Mouse (Mus musculus) small intestine, adult 10 weeks (tissue): ENCODE results near the gene Dhx9. TPM values are rescaled to one million over a fixed set of nuclear protein-coding genes. Genes with fewer than 3 reads are reported as not detected.

Experiments
- polyA plus RNA-seq: library from polyadenylated mRNA; stranded (reverse); fragments of 350-450 nt; fragmentation: Illumina TruSeq; extraction: RNeasy Lipid Tissue Mini Kit (QIAGEN cat#74804); gene quantifications from one replicate; pipeline ENCODE4 v1.2.3, GENCODE M21; 2014; ENCODE audit warnings: low replicate concordance

The Dhx9 gene
- 167 TPM for polyA plus RNA-seq

DNA sequence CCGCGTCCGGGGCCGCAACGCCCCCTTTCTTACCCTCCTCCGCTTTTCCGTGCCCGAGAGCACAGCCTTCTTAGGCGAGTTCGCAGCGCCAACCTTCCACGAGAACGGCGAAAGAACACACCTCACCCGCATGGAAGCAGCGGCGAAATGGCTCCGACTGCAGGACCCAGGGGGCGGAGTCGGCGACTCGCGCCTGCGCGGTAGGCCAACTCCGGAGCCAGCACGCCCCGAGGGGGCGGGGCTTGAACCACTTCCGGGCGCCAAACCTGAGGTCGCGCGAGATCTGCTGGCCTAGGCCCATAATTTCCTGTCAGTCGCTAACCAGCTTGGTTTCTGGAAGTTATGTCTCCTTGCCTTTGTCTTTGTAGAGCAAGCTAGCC, at the start of gene Dhx9:
Gene Dhx9 (minus strand): TSS at position 161 of the 380 bp plus-strand sequence.

GRCm38 (mm10) chr1:153424770-153425584, 62.5 kb downstream of the Dhx9 start, which contains the start of gene Shcbp1l:
Gene Shcbp1l, plus strand, starts transcription at chr1:153425162.

Other genes starting within 250 kb of the Dhx9 start
- gene Lamc1, start 154.9 kb downstream of the Dhx9 start, polyA plus RNA-seq: 9.8 TPM
- 0.26 TPM for gene Shcbp1l, start 62.5 kb downstream of the Dhx9 start, polyA plus RNA-seq
- gene Npl, start 62.4 kb upstream of the Dhx9 start, polyA plus RNA-seq: 12.4 TPM
- not detected for gene Rgs8, start 165.4 kb upstream of the Dhx9 start, polyA plus RNA-seq